Mouse (Mus musculus) kidney, embryonic 14.5 days (tissue): Measurements from ENCODE around the gene Cycs. TPM values are rescaled to one million over a fixed set of nuclear protein-coding genes. Genes with fewer than 3 reads are reported as not detected.
A peak's percentile ranks its signal among the peaks of the same experiment; 100 is the strongest.

Experiments
- ATAC-seq: fragments of 200-750 bp; cut with Nextera tagmentation; 2 replicates; pipeline ENCODE4 v1.8.0; 2017; ENCODE audit warnings: moderate number of reproducible peaks, mild to moderate bottlenecking, moderate TSS enrichment, moderate library complexity; ENCODE audit not compliant: low FRiP score, low TSS enrichment
- H3K27ac ChIP-seq: fragments of 300-500 bp; sonication (generic); 2 replicates; pipeline ENCODE4 v1.5.1; 2014; ENCODE audit warnings: low read depth, mild to moderate bottlenecking, low read length, moderate library complexity, mixed read lengths
- H3K27me3 ChIP-seq: fragments of 300-500 bp; sonication (generic); 2 replicates; pipeline ENCODE4 v1.6.1; 2014; ENCODE audit warnings: mild to moderate bottlenecking, low read length; ENCODE audit not compliant: control insufficient read depth, insufficient read depth
- H3K36me3 ChIP-seq: fragments of 300-500 bp; sonication (generic); 2 replicates; pipeline ENCODE4 v1.6.1; 2014; ENCODE audit warnings: low read length, mixed read lengths; ENCODE audit not compliant: control insufficient read depth, insufficient read depth
- H3K4me1 ChIP-seq: fragments of 300-500 bp; sonication (generic); 2 replicates; pipeline ENCODE4 v1.6.1; 2014; ENCODE audit warnings: low read length, mixed read lengths; ENCODE audit not compliant: control insufficient read depth, insufficient read depth
- H3K4me2 ChIP-seq: fragments of 300-500 bp; sonication (generic); replicated peaks from 2 replicates; pipeline ENCODE4 v1.6.1; 2014; ENCODE audit warnings: low read depth, mild to moderate bottlenecking, low read length
- H3K4me3 ChIP-seq: fragments of 300-500 bp; sonication (generic); 2 replicates; pipeline ENCODE4 v1.5.1; 2014; ENCODE audit warnings: mild to moderate bottlenecking, low read length
- H3K9ac ChIP-seq: fragments of 300-500 bp; sonication (generic); 2 replicates; pipeline ENCODE4 v1.6.1; 2014; ENCODE audit warnings: low read depth, mild to moderate bottlenecking, low read length, moderate library complexity
- H3K9me3 ChIP-seq: fragments of 300-500 bp; sonication (generic); 2 replicates; pipeline ENCODE4 v1.6.1; 2016; ENCODE audit warnings: low read length; ENCODE audit not compliant: control insufficient read depth
- WGBS: fragments of 180-500 bp; shearing (Covaris S2); extraction: QIAGEN DNeasy Blood & Tissue Kit; methylation state at CpG from one replicate; pipeline ENCODE4 v1.1.7; 2014; 5-methylcytosine and 5-hydroxymethylcytosine counted together
- polyA plus RNA-seq: library from polyadenylated mRNA; unstranded; fragments of >200 nt; fragmentation: Nextera tagmentation; extraction: Ambion mirVana; gene quantifications from 2 replicates; pipeline ENCODE4 v1.2.1, GENCODE M21; 2014

The Cycs gene
- 79.5 and 97.6 TPM in 2 replicates for polyA plus RNA-seq

DNA sequence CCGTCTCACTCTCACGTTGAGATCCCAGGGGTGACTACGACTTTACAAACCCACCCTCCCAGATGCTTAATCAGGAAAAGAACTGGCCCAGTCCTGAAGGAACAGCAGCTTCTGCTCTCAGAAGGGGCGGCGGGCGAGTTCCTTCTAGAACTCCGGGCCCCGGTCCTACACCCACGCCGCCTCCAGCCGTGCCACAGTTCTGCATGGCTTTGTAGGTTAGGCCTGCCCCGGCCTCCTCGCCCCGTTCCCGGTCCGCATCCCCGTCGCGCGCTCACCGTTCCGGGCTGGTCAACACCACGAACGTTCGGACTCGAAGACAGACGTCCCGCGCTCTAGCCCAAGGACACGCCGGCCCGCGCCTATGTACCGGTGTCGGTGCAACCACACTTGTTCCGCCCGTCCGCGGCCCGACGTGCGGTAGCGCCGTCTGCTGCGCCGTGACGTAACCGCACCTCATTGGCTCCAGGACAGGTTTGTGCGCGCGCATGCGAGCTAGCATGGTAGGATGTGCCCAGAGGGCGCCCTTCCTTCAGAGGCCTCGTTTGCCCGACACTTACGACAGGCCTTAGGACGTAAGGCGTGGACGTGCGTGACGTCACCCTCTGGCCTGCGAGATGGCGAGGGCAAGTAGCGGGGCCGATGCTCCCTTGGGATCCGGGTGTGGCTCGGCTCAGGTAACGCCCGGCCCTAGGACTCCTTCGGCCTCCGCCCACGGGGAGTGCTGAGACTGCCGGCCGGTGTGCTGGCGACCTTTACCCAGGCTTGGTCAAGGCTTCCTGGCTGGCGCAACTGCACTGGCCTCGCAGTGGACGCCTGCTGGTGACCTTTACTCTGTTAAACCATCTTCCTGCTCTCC is at the start of gene Cycs:
Gene Cycs (minus strand): TSS at position 398 of the 856 bp plus-strand sequence.
- H3K4me2 ChIP-seq = peak within 1 kb of the TSS; percentile 82
- peak within 1 kb of the TSS; percentile 93 for H3K4me3 ChIP-seq
- peaks cover 6% of the 10 kb centered on the region; the same call in 1 of the 2 replicates for H3K36me3 ChIP-seq
- under 1% methylated on average over 78 of the region's 78 CpGs for WGBS
- peaks cover 3% of the 10 kb centered on the region; the same call in 1 of the 2 replicates for H3K4me1 ChIP-seq
- peak within 1 kb of the TSS; percentile 77 for H3K27ac ChIP-seq
- no peaks in the 10 kb centered on the region for H3K9me3 ChIP-seq
- H3K9ac ChIP-seq = peak within 1 kb of the TSS; percentile 92
- ATAC-seq = peak; percentile 99
- H3K27me3 ChIP-seq = no peaks in the 10 kb centered on the region

DNA sequence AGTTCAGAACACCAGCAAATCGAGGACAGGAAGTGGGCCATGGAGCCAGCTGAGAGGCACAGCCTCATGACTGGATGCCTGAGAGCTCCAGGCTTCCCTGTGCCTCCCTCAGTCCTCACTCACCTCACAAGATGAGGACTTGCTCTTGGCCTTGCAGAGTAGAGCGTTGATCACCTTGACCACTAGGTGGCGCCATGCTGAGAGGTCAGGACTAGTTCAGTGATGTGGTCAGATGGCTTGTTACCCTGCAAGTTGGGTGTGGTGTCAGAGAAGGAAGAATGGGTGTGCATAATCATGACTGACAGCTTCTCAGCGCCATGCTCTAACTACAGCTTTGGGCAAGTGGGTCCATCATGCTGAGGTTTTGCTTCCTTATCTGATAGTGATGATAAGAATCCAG is 35.3 kb upstream of the Cycs start:
- 36% methylated on average over 4 of the region's 4 CpGs for WGBS

DNA sequence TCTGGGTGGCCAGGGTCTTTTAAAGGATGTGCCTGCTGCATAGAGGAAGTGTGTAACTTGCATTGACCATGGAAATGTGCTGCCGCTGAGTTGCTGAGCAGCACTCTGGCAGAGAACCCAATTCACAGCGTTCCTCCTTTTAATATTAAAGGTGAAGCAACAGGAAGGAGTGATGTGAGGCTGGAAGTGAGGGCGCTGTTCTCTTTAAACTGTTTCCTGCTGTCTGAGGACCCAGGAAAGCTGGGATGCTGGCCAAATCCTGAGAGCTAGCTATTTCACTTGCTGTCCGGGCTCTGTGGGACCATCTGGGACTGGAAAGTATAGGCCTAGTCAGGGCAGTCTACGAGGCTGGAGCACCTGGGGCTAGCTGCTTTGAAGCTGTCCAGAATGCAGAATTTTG is 32.2 kb upstream of the Cycs start:
- H3K27me3 ChIP-seq = 0 out of 2 replicates have a peak, but pooled peaks cover 3% of the 10 kb centered on the region

More for the DNA sequence above, 35.3 kb upstream of the Cycs start:
- Histone ChIP-seq H3K27ac (no peak overlapping the region), H3K36me3 (no peaks in the 10 kb centered on the region), H3K4me1 (peaks cover 10% of the 10 kb centered on the region; the same call in 1 of the 2 replicates), H3K4me3 (no peak overlapping the region), H3K4me2 (no peak overlapping the region), H3K9ac (no peak overlapping the region), H3K27me3 (no peaks in the 10 kb centered on the region), H3K9me3 (no peaks in the 10 kb centered on the region)
- no peak for ATAC-seq

DNA sequence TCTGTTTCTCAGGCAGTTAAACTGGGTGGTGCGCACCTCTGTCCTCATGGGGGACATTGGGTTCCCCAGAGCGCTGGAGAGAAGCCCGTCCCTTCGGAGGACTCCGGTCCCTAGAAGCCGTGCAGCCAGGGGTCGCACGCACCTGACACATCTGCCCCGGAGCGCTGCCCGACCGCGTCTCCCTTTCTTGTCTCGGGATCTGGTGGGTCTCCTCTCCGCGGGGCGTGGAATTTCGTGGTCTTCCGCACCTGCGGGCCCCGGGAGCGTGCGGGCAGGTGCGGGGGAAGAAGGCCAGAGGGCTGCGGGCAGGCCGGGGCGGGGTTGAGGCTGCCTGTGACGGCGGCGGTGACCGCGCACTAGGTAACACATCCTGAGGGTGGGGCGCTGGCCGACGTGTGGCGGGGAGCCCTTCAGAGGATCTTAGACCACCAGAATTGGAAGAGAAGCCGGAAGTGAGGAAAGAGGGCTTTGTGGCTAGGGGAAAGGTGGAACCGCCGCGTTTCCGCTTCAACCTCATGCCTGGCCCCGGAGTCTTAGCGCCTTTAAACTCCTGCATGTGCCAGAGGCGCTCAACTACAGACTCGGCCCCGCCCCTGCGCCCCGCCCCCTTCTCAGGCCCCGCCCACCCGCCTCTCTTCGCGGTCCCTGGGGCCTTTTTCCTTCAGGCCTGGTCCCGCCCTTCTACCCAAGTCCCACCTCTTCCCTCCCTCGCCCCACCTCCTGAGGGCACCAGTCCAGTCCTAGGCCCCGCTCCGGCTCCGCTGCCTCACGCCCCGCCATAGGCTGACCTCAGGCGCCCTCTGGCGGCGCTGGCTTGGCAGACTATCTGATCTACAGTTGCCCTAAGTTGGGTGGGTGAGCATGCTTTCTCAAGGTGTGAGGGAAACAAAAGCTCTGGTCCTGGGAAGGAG is 30.2 kb upstream of the Cycs start, which contains the start of gene 4921507P07Rik:
Gene 4921507P07Rik (minus strand): TSS at position 332 of the 911 bp plus-strand sequence.
- WGBS = under 1% methylated on average over 62 of the region's 62 CpGs
- Histone ChIP-seq H3K27me3 (0 out of 2 replicates have a peak, but pooled peaks cover 3% of the 10 kb centered on the region), H3K4me3 (peak within 1 kb of the TSS; percentile 64), H3K9ac (peak within 1 kb of the TSS; percentile 71), H3K27ac (no peak within 1 kb of the TSS; the same call in 1 of the 2 replicates), H3K4me1 (peaks cover 15% of the 10 kb centered on the region; the same call in 1 of the 2 replicates), H3K9me3 (peaks cover 6% of the 10 kb centered on the region; the same call in 1 of the 2 replicates), H3K36me3 (no peaks in the 10 kb centered on the region), H3K4me2 (peak within 1 kb of the TSS; percentile 98)
- ATAC-seq = peak; percentile 98

More for the DNA sequence above, 32.2 kb upstream of the Cycs start:
- no peaks in the 10 kb centered on the region for H3K36me3 ChIP-seq
- H3K9me3 ChIP-seq = peaks cover 6% of the 10 kb centered on the region; the same call in 1 of the 2 replicates
- peaks cover 15% of the 10 kb centered on the region; the same call in 1 of the 2 replicates for H3K4me1 ChIP-seq
- no peak overlapping the region for H3K4me3 ChIP-seq
- no peak for ATAC-seq
- H3K4me2 ChIP-seq = no peak overlapping the region
- H3K27ac ChIP-seq = no peak overlapping the region; the same call in 1 of the 2 replicates
- 53% methylated on average over 5 of the region's 5 CpGs for WGBS
- H3K9ac ChIP-seq = no peak overlapping the region

DNA sequence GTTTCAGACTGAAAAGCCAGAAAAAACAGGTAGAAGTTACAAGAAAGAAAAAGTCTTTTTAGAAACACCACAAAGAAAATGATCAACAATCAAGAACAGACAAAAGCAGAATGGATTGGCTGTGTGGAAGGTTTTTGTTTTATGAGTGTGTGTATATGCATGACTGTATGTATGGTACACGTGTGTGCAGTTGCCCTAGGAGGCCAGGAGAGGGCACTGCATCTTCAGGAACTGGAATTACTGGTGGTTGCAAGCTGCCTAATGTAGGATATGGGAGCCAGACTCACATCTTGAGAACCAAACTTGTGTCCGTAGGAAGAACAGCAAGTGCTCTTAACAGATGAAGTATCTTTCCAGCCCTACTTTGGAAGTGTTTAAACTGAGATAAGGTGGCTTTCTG is 28.0 kb upstream of the Cycs start:
- 0 out of 2 replicates have a peak, but pooled peaks cover 3% of the 10 kb centered on the region for H3K27me3 ChIP-seq
- no peaks in the 10 kb centered on the region for H3K36me3 ChIP-seq
- 92% methylated on average over 2 of the region's 2 CpGs for WGBS
- no peak overlapping the region for H3K4me3 ChIP-seq
- no peak overlapping the region for H3K4me2 ChIP-seq
- H3K4me1 ChIP-seq = peaks cover 15% of the 10 kb centered on the region; the same call in 1 of the 2 replicates
- H3K9me3 ChIP-seq = peaks cover 6% of the 10 kb centered on the region; the same call in 1 of the 2 replicates
- ATAC-seq = no peak
- H3K27ac ChIP-seq = no peak overlapping the region
- no peak overlapping the region for H3K9ac ChIP-seq

DNA sequence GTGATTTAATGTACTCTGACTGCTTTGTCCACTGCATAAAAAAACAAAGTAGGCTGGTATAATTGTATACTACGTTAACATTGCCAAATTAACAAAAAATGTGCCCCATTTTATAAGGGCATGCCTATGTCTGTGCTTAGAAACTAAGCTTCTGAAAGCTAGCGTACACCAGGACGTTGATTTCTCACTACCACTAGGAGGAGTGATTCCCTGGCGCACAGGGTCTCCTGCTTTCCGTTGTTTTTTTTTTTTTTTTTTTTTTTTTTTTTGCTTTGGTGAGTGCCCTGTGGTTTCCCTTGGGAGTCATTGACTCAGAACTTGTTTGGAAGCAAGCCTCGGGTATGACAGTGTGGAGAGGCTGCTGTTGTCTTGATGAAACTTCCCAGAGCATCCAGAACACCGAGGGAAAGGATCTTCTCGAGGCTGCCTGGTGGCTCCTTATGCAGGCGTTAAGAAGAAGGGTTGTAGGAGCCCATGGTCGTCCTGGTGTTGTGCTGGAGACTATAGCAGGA is 27.1 kb upstream of the Cycs start:
- Histone ChIP-seq H3K27ac (no peak overlapping the region), H3K4me1 (peaks cover 12% of the 10 kb centered on the region; the same call in 1 of the 2 replicates), H3K4me2 (no peak overlapping the region), H3K4me3 (no peak overlapping the region), H3K27me3 (0 out of 2 replicates have a peak, but pooled peaks cover 3% of the 10 kb centered on the region), H3K9ac (no peak overlapping the region), H3K36me3 (no peaks in the 10 kb centered on the region), H3K9me3 (peaks cover 6% of the 10 kb centered on the region; the same call in 1 of the 2 replicates)
- ATAC-seq = no peak
- WGBS = 70% methylated on average over 10 of the region's 10 CpGs

DNA sequence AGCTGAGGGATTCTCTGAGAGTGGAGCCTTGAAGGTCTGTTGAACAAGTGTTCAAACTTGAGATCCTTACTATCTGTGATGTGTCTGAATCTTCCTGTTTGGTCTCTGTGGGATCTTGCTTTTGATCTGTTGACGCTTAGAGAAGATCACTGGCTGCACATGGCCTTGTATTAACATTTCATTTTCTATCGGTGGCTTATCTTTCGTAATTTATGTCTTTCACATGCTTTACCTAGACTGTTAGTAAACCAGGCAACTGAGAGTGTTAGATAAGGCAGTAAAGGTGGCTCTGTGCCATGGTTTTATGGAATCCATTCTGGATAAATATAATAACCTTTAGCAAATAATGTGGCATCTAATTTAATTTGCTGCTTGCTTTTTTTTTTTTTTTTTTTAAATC is 23.9 kb upstream of the Cycs start:
- H3K4me1 ChIP-seq = 0 out of 2 replicates have a peak, but pooled peaks cover 5% of the 10 kb centered on the region
- H3K27ac ChIP-seq = no peak overlapping the region
- WGBS = 88% methylated on average over 3 of the region's 3 CpGs
- ATAC-seq = no peak
- no peak overlapping the region for H3K4me2 ChIP-seq
- 0 out of 2 replicates have a peak, but pooled peaks cover 3% of the 10 kb centered on the region for H3K27me3 ChIP-seq
- peaks cover 6% of the 10 kb centered on the region; the same call in 1 of the 2 replicates for H3K9me3 ChIP-seq
- H3K4me3 ChIP-seq = no peak overlapping the region
- H3K36me3 ChIP-seq = no peaks in the 10 kb centered on the region
- H3K9ac ChIP-seq = no peak overlapping the region

DNA sequence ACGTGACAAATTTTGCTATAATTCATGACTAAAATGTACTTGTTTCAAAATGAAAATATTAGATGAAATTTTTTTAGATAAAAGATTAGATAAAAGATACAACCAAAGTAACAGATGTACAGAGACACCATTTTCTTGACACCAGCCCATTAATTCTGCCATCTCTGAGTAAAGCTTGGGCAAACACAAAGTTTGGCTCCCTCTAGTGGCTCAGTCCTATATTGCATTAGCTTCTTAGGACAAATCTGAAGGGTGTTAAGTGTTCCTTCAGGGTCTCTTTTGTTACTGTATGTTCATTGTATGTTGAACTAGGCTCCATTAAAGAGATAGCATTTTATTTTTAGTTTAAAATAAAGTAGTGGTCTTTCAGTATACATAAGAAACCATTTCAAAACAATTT is 21.9 kb upstream of the Cycs start:
- ATAC-seq = no peak
- H3K9ac ChIP-seq = no peak overlapping the region
- H3K9me3 ChIP-seq = no peaks in the 10 kb centered on the region
- 93% methylated on average over 1 of the region's 1 CpGs for WGBS
- H3K27ac ChIP-seq = no peak overlapping the region
- H3K4me2 ChIP-seq = no peak overlapping the region
- no peak overlapping the region for H3K4me3 ChIP-seq
- H3K4me1 ChIP-seq = 0 out of 2 replicates have a peak, but pooled peaks cover 5% of the 10 kb centered on the region
- H3K36me3 ChIP-seq = no peaks in the 10 kb centered on the region
- no peaks in the 10 kb centered on the region for H3K27me3 ChIP-seq
